Mouse (Mus musculus) embryonic facial prominence, embryonic 12.5 days (tissue): ENCODE data around the gene Usp40. TPM values are rescaled to one million over a fixed set of nuclear protein-coding genes. Genes with fewer than 3 reads are reported as not detected.
"Not testable (repeated sequence)": the region's sequence is repeated elsewhere in the genome, so short reads cannot be mapped to it uniquely, and the experiment has no call there.

ENCODE experiments used
- ATAC-seq: fragments of 200-750 bp; cut with Nextera tagmentation; 2 replicates; pipeline ENCODE4 v1.8.0; 2017; ENCODE audit not compliant: insufficient number of reproducible peaks, insufficient read depth, low FRiP score, low TSS enrichment
- H3K27ac ChIP-seq: fragments of 300-500 bp; sonication (generic); 2 replicates; pipeline ENCODE4 v1.5.1; 2016; ENCODE audit warnings: mild to moderate bottlenecking
- H3K27me3 ChIP-seq: fragments of 300-500 bp; sonication (generic); 2 replicates; pipeline ENCODE4 v1.6.1; 2016; ENCODE audit warnings: mild to moderate bottlenecking, moderate library complexity
- H3K36me3 ChIP-seq: fragments of 300-500 bp; sonication (generic); 2 replicates; pipeline ENCODE4 v1.6.1; 2016; ENCODE audit warnings: mild to moderate bottlenecking
- H3K4me1 ChIP-seq: fragments of 300-500 bp; sonication (generic); 2 replicates; pipeline ENCODE4 v1.6.1; 2016
- H3K4me2 ChIP-seq: fragments of 300-500 bp; sonication (generic); replicated peaks from 2 replicates; pipeline ENCODE4 v1.6.1; 2016; ENCODE audit warnings: mild to moderate bottlenecking, moderate library complexity
- H3K4me3 ChIP-seq: fragments of 300-500 bp; sonication (generic); 2 replicates; pipeline ENCODE4 v1.5.1; 2016; ENCODE audit warnings: mild to moderate bottlenecking
- H3K9ac ChIP-seq: fragments of 300-500 bp; sonication (generic); 2 replicates; pipeline ENCODE4 v1.6.1; 2016; ENCODE audit warnings: mild to moderate bottlenecking, moderate library complexity
- H3K9me3 ChIP-seq: fragments of 300-500 bp; sonication (generic); 2 replicates; pipeline ENCODE4 v1.6.1; 2016; ENCODE audit warnings: mild to moderate bottlenecking, moderate library complexity
- WGBS: fragments of 180-500 bp; shearing (Covaris S2); methylation state at CpG from one replicate; pipeline ENCODE4 v1.1.7; 2016; 5-methylcytosine and 5-hydroxymethylcytosine counted together
- polyA plus RNA-seq: library from polyadenylated mRNA; unstranded; fragments of >200 nt; fragmentation: Nextera tagmentation; extraction: Ambion mirVana; gene quantifications from 2 replicates; pipeline ENCODE4 v1.2.1, GENCODE M21; 2016

The Usp40 gene
- 53.1 and 53.2 TPM in 2 replicates for polyA plus RNA-seq

DNA sequence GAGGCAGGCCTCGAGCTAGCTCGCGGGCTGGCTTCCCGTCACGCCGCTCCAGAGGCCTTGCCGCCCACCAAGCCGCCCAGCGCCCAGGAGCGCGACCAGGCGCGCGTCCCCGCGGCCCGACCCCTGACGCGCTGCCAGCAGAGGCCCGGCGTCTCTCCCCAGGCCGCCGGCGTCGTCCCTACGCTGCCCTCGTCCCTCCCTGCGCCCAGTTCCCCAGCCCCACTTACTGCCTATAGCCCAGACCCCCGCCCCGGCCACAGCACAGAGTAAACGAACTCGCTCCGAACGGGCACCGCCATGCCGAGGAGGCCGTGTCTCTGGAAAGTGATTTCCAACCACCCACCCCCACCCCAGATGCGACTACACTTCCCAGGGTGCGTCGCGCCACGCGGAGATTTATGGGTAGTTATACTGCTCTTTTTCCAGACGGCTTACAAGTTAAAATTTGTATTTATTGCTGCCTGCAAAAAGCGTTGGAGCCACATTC, at the start of gene Usp40:
Usp40 (minus strand) TSS at position 341 of the 487 bp plus-strand sequence.
- Histone ChIP-seq H3K4me3 (peak within 1 kb of the TSS; percentile 70), H3K36me3 (peaks cover 7% of the 10 kb centered on the region; the same call in 1 of the 2 replicates), H3K9ac (peak within 1 kb of the TSS; percentile 90), H3K27me3 (no peaks in the 10 kb centered on the region), H3K4me2 (peak within 1 kb of the TSS; percentile 64), H3K9me3 (no peaks in the 10 kb centered on the region), H3K4me1 (no peaks in the 10 kb centered on the region), H3K27ac (peak within 1 kb of the TSS; percentile 94)
- ATAC-seq = peak; percentile 95
- under 1% methylated on average over 45 of the region's 45 CpGs for WGBS

GRCm38 (mm10) chr1:88055088-88055487, 46.7 kb upstream of the Usp40 start, which contains the start of gene Ugt1a10:
Ugt1a10 (plus strand) TSS chr1:88055388.
- Histone ChIP-seq H3K36me3 (no peaks in the 10 kb centered on the region), H3K27ac (no peak within 1 kb of the TSS), H3K27me3 (no peaks in the 10 kb centered on the region), H3K4me2 (no peak within 1 kb of the TSS), H3K9me3 (no peaks in the 10 kb centered on the region), H3K4me1 (no peaks in the 10 kb centered on the region), H3K4me3 (no peak within 1 kb of the TSS), H3K9ac (no peak within 1 kb of the TSS)
- no peak for ATAC-seq
- 62% methylated on average over 1 of the region's 1 CpGs for WGBS

- H3K4me2 ChIP-seq, ATAC-seq, H3K27me3 ChIP-seq, H3K4me3 ChIP-seq, H3K4me1 ChIP-seq, H3K9ac ChIP-seq, H3K9me3 ChIP-seq, H3K36me3 ChIP-seq, H3K27ac ChIP-seq: not testable (repeated sequence)
- WGBS = 80% methylated on average over 2 of the region's 2 CpGs
These were observed 39.1 kb upstream of the Usp40 start for GRCm38 (mm10) chr1:88047408-88047807.

- ATAC-seq = not testable (repeated sequence)
These were observed 36.6 kb upstream of the Usp40 start for GRCm38 (mm10) chr1:88044832-88045437.

GRCm38 (mm10) chr1:88043044-88043443, 34.7 kb upstream of the Usp40 start:
- not testable (repeated sequence) for H3K27ac ChIP-seq, H3K27me3 ChIP-seq, H3K36me3 ChIP-seq, H3K9me3 ChIP-seq, H3K4me2 ChIP-seq, H3K4me1 ChIP-seq, ATAC-seq, H3K9ac ChIP-seq, H3K4me3 ChIP-seq
- WGBS = 84% methylated on average over 2 of the region's 2 CpGs

More at GRCm38 (mm10) chr1:88044832-88045437, 36.6 kb upstream of the Usp40 start:
- H3K4me1 ChIP-seq, H3K27ac ChIP-seq, H3K27me3 ChIP-seq, H3K36me3 ChIP-seq, H3K9me3 ChIP-seq, H3K4me3 ChIP-seq, H3K9ac ChIP-seq, H3K4me2 ChIP-seq: not testable (repeated sequence)
- WGBS = 76% methylated on average over 4 of the region's 5 CpGs

- not testable (repeated sequence) for H3K4me2 ChIP-seq, H3K4me3 ChIP-seq, H3K27ac ChIP-seq, H3K27me3 ChIP-seq, H3K36me3 ChIP-seq, H3K9me3 ChIP-seq, ATAC-seq, H3K4me1 ChIP-seq, H3K9ac ChIP-seq
- 81% methylated on average over 3 of the region's 3 CpGs for WGBS
These were observed 16.9 kb upstream of the Usp40 start for GRCm38 (mm10) chr1:88025244-88025643.

- no peak overlapping the region for H3K27ac ChIP-seq
- H3K4me3 ChIP-seq = no peak overlapping the region
- H3K36me3 ChIP-seq = no peaks in the 10 kb centered on the region
- peaks cover 3% of the 10 kb centered on the region; the same call in 1 of the 2 replicates for H3K9me3 ChIP-seq
- 87% methylated on average over 6 of the region's 6 CpGs for WGBS
- H3K27me3 ChIP-seq = no peaks in the 10 kb centered on the region
- ATAC-seq = no peak
- no peak overlapping the region for H3K9ac ChIP-seq
- H3K4me1 ChIP-seq = no peaks in the 10 kb centered on the region
- no peak overlapping the region for H3K4me2 ChIP-seq
These were observed 7.0 kb upstream of the Usp40 start for GRCm38 (mm10) chr1:88015371-88015770.

GRCm38 (mm10) chr1:88014671-88015070, 6.3 kb upstream of the Usp40 start:
- Histone ChIP-seq H3K27ac (no peak overlapping the region), H3K4me1 (no peaks in the 10 kb centered on the region), H3K36me3 (no peaks in the 10 kb centered on the region), H3K9ac (no peak overlapping the region), H3K9me3 (peaks cover 3% of the 10 kb centered on the region; the same call in 1 of the 2 replicates), H3K4me3 (no peak overlapping the region), H3K4me2 (no peak overlapping the region), H3K27me3 (no peaks in the 10 kb centered on the region)
- no peak for ATAC-seq
- WGBS = 95% methylated on average over 4 of the region's 4 CpGs

DNA sequence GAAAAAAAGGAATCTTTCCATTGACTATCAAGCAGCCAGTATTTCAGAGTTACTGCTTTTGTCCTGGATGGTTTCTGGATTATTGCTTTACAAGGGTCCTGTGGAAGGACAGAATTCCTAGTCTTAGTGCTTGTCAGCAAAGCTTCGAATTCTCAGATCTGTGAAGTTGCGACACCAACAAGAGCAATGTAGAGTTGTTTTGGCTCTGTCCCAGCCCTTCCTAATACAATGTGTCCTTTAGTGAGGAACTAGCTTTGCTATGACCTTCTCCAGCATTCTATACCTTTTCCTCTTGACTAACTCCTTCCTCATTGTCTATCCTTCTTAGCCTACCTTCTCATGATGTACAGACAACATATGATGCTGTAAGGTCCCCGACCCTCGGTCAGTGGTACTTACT, 5.8 kb upstream of the Usp40 start:
- Histone ChIP-seq H3K4me3 (no peak overlapping the region), H3K27ac (no peak overlapping the region), H3K27me3 (no peaks in the 10 kb centered on the region), H3K4me1 (no peaks in the 10 kb centered on the region), H3K9ac (no peak overlapping the region), H3K9me3 (peaks cover 3% of the 10 kb centered on the region; the same call in 1 of the 2 replicates), H3K36me3 (no peaks in the 10 kb centered on the region), H3K4me2 (no peak overlapping the region)
- WGBS = 87% methylated on average over 4 of the region's 4 CpGs
- no peak for ATAC-seq

DNA sequence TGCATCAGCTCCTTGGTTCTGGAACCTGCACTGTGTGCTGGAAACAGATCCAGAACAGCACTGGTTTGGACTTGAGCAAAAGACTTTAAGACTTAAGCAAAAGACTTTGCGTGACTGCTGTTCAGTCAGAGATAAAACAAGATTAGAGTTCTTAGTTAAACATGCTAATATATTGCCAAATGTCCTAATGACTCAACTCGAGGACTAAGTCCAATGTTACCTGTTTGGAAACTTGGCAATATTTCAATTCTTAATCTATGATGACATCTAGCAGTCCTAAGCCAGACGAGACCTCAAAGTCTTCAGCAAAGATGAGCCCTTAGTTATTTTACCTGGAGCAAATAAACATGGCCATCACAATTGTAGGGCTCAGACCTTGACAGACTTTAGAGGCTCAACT, 5.4 kb upstream of the Usp40 start:
- no peak overlapping the region for H3K4me3 ChIP-seq
- H3K9me3 ChIP-seq = peaks cover 3% of the 10 kb centered on the region; the same call in 1 of the 2 replicates
- no peak overlapping the region for H3K4me2 ChIP-seq
- WGBS = 77% methylated on average over 3 of the region's 3 CpGs
- no peak overlapping the region for H3K27ac ChIP-seq
- H3K9ac ChIP-seq = no peak overlapping the region
- no peaks in the 10 kb centered on the region for H3K4me1 ChIP-seq
- H3K27me3 ChIP-seq = no peaks in the 10 kb centered on the region
- no peak for ATAC-seq
- no peaks in the 10 kb centered on the region for H3K36me3 ChIP-seq

GRCm38 (mm10) chr1:88009521-88009920, 1.2 kb upstream of the Usp40 start:
- Histone ChIP-seq H3K36me3 (no peaks in the 10 kb centered on the region), H3K27me3 (no peaks in the 10 kb centered on the region), H3K4me2 (no peak overlapping the region), H3K9me3 (0 out of 2 replicates have a peak, but pooled peaks cover under 1% of the 10 kb centered on the region), H3K27ac (no peak overlapping the region), H3K9ac (no peak overlapping the region), H3K4me1 (no peaks in the 10 kb centered on the region), H3K4me3 (no peak overlapping the region)
- no peak for ATAC-seq
- WGBS = 64% methylated on average over 3 of the region's 3 CpGs

DNA sequence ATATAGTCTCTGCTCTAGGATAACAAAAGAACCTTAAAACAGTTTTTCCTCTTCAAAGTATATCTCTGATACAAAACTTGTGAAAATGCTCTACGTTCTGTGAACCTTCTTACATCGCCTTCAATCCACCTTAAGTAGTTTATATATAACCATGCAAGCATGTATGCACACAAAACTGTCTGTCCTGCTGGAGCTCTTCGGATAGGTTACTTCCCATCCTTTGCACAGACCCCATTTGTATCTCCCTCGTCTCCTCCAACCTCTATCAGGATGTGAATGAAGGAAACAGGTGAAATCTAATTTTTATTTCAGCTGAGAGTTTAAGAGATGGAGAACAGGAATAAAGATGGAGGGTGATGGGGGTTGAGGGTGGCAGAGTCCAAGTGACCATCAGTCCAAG, 384 bp upstream of the Usp40 start:
- Histone ChIP-seq H3K9me3 (no peaks in the 10 kb centered on the region), H3K4me2 (peak overlapping the region; percentile 64), H3K27me3 (no peaks in the 10 kb centered on the region), H3K4me1 (no peaks in the 10 kb centered on the region), H3K9ac (peak overlapping the region; percentile 90), H3K27ac (no peak overlapping the region), H3K4me3 (peak overlapping the region; percentile 70), H3K36me3 (peaks cover 4% of the 10 kb centered on the region; the same call in 1 of the 2 replicates)
- WGBS = 52% methylated on average over 4 of the region's 4 CpGs
- ATAC-seq = 0 out of 2 replicates have a peak, but pooled peaks have one; percentile 29
